Mouse (Mus musculus) myocyte (in vitro differentiated cells): ENCODE measurements around the gene Mink1.

Experiments
- POLR2A ChIP-seq: IDR thresholded peaks from one replicate; pipeline ENCODE4 v1.6.1; 2011; ENCODE audit warnings: low read depth, mild to moderate bottlenecking, control low read depth, moderate library complexity; ENCODE audit not compliant: insufficient read length
- POLR2AphosphoS2 ChIP-seq: IDR thresholded peaks from one replicate; pipeline ENCODE4 v1.6.1; 2011; ENCODE audit warnings: low read depth, control low read depth; ENCODE audit not compliant: insufficient read length

DNA sequence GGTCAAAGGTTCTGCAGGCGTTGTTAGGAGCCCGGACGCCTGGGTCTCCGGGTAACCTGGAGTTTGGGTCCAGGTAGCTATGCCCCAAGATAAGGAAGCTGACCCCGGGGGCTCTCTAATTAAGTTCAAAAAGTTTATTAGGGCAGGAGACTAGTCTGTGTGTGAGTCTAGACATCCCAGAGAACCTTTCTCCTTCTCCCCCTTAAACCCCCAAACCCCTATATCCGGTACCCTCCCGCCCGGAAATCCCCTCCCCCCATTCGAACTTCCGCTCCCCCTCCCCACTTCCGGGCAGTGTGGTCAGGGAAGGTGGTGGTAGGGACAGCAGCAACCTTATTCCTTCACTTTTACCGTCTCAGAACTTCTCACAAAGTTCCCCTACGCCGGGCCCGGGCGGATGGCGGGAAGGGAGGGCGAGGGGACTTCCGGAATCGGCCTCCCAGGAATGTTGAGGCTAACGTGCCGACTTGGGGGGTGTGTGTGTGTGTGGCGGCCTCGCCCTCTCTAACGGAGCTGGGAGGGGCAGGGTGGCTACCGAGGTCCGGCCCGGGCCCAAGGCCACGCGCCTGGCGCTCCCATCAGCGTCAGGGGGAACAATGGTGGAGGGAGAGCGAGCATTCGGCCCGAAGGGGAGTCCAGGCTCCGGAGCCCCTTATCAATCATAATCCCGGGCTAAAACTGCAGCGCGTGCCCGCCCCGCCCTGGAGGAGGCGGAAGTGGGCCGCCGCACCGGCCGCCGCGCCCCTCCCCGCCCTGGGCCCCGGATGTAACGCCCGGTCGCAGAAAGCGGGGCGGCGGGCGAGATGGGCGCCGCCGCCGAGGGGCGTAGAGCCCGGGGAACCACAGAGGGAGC, 90.9 kb downstream of the Mink1 start:
- TF ChIP-seq POLR2A (peak; percentile 19), POLR2AphosphoS2 (no peak)
